Mouse (Mus musculus): ENCODE measurements around the gene Rassf3. TPM values are rescaled to one million over a fixed set of nuclear protein-coding genes. Genes with fewer than 3 reads are reported as not detected.
A peak's percentile ranks its signal among the peaks of the same experiment; 100 is the strongest.

Rassf3 gene
- polyA plus RNA-seq, 1 experiment from 2014 or later = 15.2 TPM

- no peak overlapping the region for H3K9ac ChIP-seq
- no peaks in the 10 kb centered on the region for H3K27me3 ChIP-seq (replicated peaks)
- H3K4me2 ChIP-seq = 0 out of 2 replicates have a peak overlapping the region, but pooled peaks have one; percentile 9
- no peak for ATAC-seq (ENCODE audit: extremely low read depth, insufficient number of reproducible peaks, low FRiP score, low TSS enrichment)
- peaks cover 8% of the 10 kb centered on the region for H3K4me1 ChIP-seq
- H3K36me3 ChIP-seq = no peaks in the 10 kb centered on the region
- H3K4me3 ChIP-seq = no peak overlapping the region
- no peaks in the 10 kb centered on the region for H3K9me3 ChIP-seq
- WGBS = 74% methylated on average over 14 of the region's 14 CpGs
- H3K27ac ChIP-seq (replicated peaks) = peak overlapping the region; percentile 42
Observed at GRCm38 (mm10) chr10:121488623-121489299, 12.6 kb upstream of the Rassf3 start.

GRCm38 (mm10) chr10:121487716-121488115 lies 11.6 kb upstream of the Rassf3 start:
- peaks cover 8% of the 10 kb centered on the region for H3K4me1 ChIP-seq
- no peak for ATAC-seq (ENCODE audit: extremely low read depth, insufficient number of reproducible peaks, low FRiP score, low TSS enrichment)
- H3K4me2 ChIP-seq = no peak overlapping the region
- H3K4me3 ChIP-seq = no peak overlapping the region
- 79% methylated on average over 4 of the region's 4 CpGs for WGBS
- H3K9ac ChIP-seq = no peak overlapping the region
- no peaks in the 10 kb centered on the region for H3K27me3 ChIP-seq (replicated peaks)
- H3K27ac ChIP-seq (replicated peaks) = no peak overlapping the region
- no peaks in the 10 kb centered on the region for H3K36me3 ChIP-seq
- no peaks in the 10 kb centered on the region for H3K9me3 ChIP-seq

- H3K9me3 ChIP-seq = no peaks in the 10 kb centered on the region
- H3K4me3 ChIP-seq = no peak overlapping the region
- no peaks in the 10 kb centered on the region for H3K36me3 ChIP-seq
- no peaks in the 10 kb centered on the region for H3K27me3 ChIP-seq (replicated peaks)
- H3K4me1 ChIP-seq = peaks cover 8% of the 10 kb centered on the region
- H3K4me2 ChIP-seq = no peak overlapping the region
- H3K9ac ChIP-seq = no peak overlapping the region
- ATAC-seq (ENCODE audit: extremely low read depth, insufficient number of reproducible peaks, low FRiP score, low TSS enrichment) = no peak
- 81% methylated on average over 9 of the region's 9 CpGs for WGBS
- no peak overlapping the region for H3K27ac ChIP-seq (replicated peaks)
Observed at GRCm38 (mm10) chr10:121486350-121486749, 10.2 kb upstream of the Rassf3 start.

- Histone ChIP-seq H3K4me3 (no peak overlapping the region), H3K36me3 (no peaks in the 10 kb centered on the region), H3K9ac (no peak overlapping the region), H3K4me2 (no peak overlapping the region), H3K4me1 (no peaks in the 10 kb centered on the region), H3K27ac (replicated peaks) (no peak overlapping the region), H3K27me3 (replicated peaks) (no peaks in the 10 kb centered on the region), H3K9me3 (no peaks in the 10 kb centered on the region)
- ATAC-seq (ENCODE audit: extremely low read depth, insufficient number of reproducible peaks, low FRiP score, low TSS enrichment) = no peak
- WGBS = 53% methylated on average over 1 of the region's 1 CpGs
Observed at GRCm38 (mm10) chr10:121483364-121483763, 7.2 kb upstream of the Rassf3 start.

GRCm38 (mm10) chr10:121481141-121481540 lies 5.0 kb upstream of the Rassf3 start:
- 79% methylated on average over 10 of the region's 10 CpGs for WGBS
- ATAC-seq (ENCODE audit: extremely low read depth, insufficient number of reproducible peaks, low FRiP score, low TSS enrichment) = no peak

GRCm38 (mm10) chr10:121479987-121480386 lies 3.8 kb upstream of the Rassf3 start:
- Histone ChIP-seq H3K4me1 (peaks cover 11% of the 10 kb centered on the region), H3K36me3 (no peaks in the 10 kb centered on the region), H3K9me3 (no peaks in the 10 kb centered on the region), H3K4me3 (no peak overlapping the region), H3K9ac (no peak overlapping the region), H3K27ac (replicated peaks) (no peak overlapping the region), H3K27me3 (replicated peaks) (no peaks in the 10 kb centered on the region), H3K4me2 (no peak overlapping the region)
- ATAC-seq (ENCODE audit: extremely low read depth, insufficient number of reproducible peaks, low FRiP score, low TSS enrichment) = no peak
- 85% methylated on average over 1 of the region's 1 CpGs for WGBS

More at GRCm38 (mm10) chr10:121481141-121481540, 5.0 kb upstream of the Rassf3 start:
- Histone ChIP-seq H3K9ac (no peak overlapping the region), H3K4me1 (peaks cover 11% of the 10 kb centered on the region), H3K27me3 (replicated peaks) (no peaks in the 10 kb centered on the region), H3K9me3 (no peaks in the 10 kb centered on the region), H3K4me3 (no peak overlapping the region), H3K27ac (replicated peaks) (no peak overlapping the region), H3K4me2 (no peak overlapping the region), H3K36me3 (no peaks in the 10 kb centered on the region)

- Histone ChIP-seq H3K36me3 (no peaks in the 10 kb centered on the region), H3K4me1 (peaks cover 36% of the 10 kb centered on the region), H3K27me3 (replicated peaks) (no peaks in the 10 kb centered on the region), H3K9ac (peak overlapping the region; percentile 78), H3K27ac (replicated peaks) (peak overlapping the region; percentile 91), H3K4me3 (peak overlapping the region; percentile 70), H3K9me3 (no peaks in the 10 kb centered on the region), H3K4me2 (peak overlapping the region; percentile 71)
- no peak for ATAC-seq (ENCODE audit: extremely low read depth, insufficient number of reproducible peaks, low FRiP score, low TSS enrichment)
- 9% methylated on average over 10 of the region's 10 CpGs for WGBS
Observed at GRCm38 (mm10) chr10:121477433-121477832, 1.3 kb upstream of the Rassf3 start.

- H3K4me2 ChIP-seq = peak overlapping the region; percentile 71
- ATAC-seq (ENCODE audit: extremely low read depth, insufficient number of reproducible peaks, low FRiP score, low TSS enrichment) = no peak
- H3K27ac ChIP-seq (replicated peaks) = peak overlapping the region; percentile 91
- H3K4me1 ChIP-seq = peaks cover 41% of the 10 kb centered on the region
- 15% methylated on average over 8 of the region's 8 CpGs for WGBS
- H3K4me3 ChIP-seq = peak overlapping the region; percentile 70
- no peaks in the 10 kb centered on the region for H3K9me3 ChIP-seq
- no peaks in the 10 kb centered on the region for H3K36me3 ChIP-seq
- no peaks in the 10 kb centered on the region for H3K27me3 ChIP-seq (replicated peaks)
- peak overlapping the region; percentile 78 for H3K9ac ChIP-seq
Observed at GRCm38 (mm10) chr10:121476968-121477337, 806 bp upstream of the Rassf3 start.

- no peaks in the 10 kb centered on the region for H3K9me3 ChIP-seq
- under 1% methylated on average over 45 of the region's 45 CpGs for WGBS
- H3K4me1 ChIP-seq = peaks cover 53% of the 10 kb centered on the region
- peak; percentile 21 for ATAC-seq (ENCODE audit: extremely low read depth, insufficient number of reproducible peaks, low FRiP score, low TSS enrichment)
- peak overlapping the region; percentile 90 for H3K27ac ChIP-seq (replicated peaks)
- H3K27me3 ChIP-seq (replicated peaks) = no peaks in the 10 kb centered on the region
- peak overlapping the region; percentile 70 for H3K4me3 ChIP-seq
- peak overlapping the region; percentile 90 for H3K9ac ChIP-seq
- H3K36me3 ChIP-seq = no peaks in the 10 kb centered on the region
- H3K4me2 ChIP-seq = peak overlapping the region; percentile 78
Observed at GRCm38 (mm10) chr10:121475672-121476146, 438 bp downstream of the Rassf3 start.

- Histone ChIP-seq H3K4me2 (peak overlapping the region; percentile 78), H3K9ac (peak overlapping the region; percentile 90), H3K36me3 (no peaks in the 10 kb centered on the region), H3K4me1 (peaks cover 58% of the 10 kb centered on the region), H3K27ac (replicated peaks) (peak overlapping the region; percentile 90), H3K4me3 (peak overlapping the region; percentile 70), H3K9me3 (no peaks in the 10 kb centered on the region), H3K27me3 (replicated peaks) (no peaks in the 10 kb centered on the region)
- WGBS = under 1% methylated on average over 31 of the region's 31 CpGs
- ATAC-seq (ENCODE audit: extremely low read depth, insufficient number of reproducible peaks, low FRiP score, low TSS enrichment) = no peak
Observed at GRCm38 (mm10) chr10:121475101-121475671, 961 bp downstream of the Rassf3 start.

GRCm38 (mm10) chr10:121474288-121474687 lies 1.9 kb downstream of the Rassf3 start:
- ATAC-seq (ENCODE audit: extremely low read depth, insufficient number of reproducible peaks, low FRiP score, low TSS enrichment) = no peak
- 16% methylated on average over 4 of the region's 4 CpGs for WGBS

More at GRCm38 (mm10) chr10:121474288-121474687, 1.9 kb downstream of the Rassf3 start:
- Histone ChIP-seq H3K27me3 (replicated peaks) (no peaks in the 10 kb centered on the region), H3K4me2 (peak overlapping the region; percentile 78), H3K9ac (peak overlapping the region; percentile 90), H3K4me1 (peaks cover 67% of the 10 kb centered on the region), H3K27ac (replicated peaks) (peak overlapping the region; percentile 90), H3K36me3 (no peaks in the 10 kb centered on the region), H3K4me3 (peak overlapping the region; percentile 70), H3K9me3 (no peaks in the 10 kb centered on the region)
